Mouse (Mus musculus) small intestine, adult 2 months (tissue): Measurements from ENCODE around the gene Cd9. TPM values are rescaled to one million over a fixed set of nuclear protein-coding genes. Genes with fewer than 3 reads are reported as not detected.

Source experiments
- H3K27ac ChIP-seq: fragments of 200-500 bp; 2 replicates; pipeline ENCODE4 v1.5.1; 2012; ENCODE audit warnings: low read depth, low read length, control low read depth, inconsistent platforms; ENCODE audit not compliant: insufficient read depth
- H3K27me3 ChIP-seq: fragments of 200-500 bp; 2 replicates; pipeline ENCODE4 v1.6.1; 2012; ENCODE audit warnings: mild to moderate bottlenecking, moderate library complexity, low read length, inconsistent platforms; ENCODE audit not compliant: control insufficient read depth, insufficient read depth
- H3K36me3 ChIP-seq: fragments of 200-500 bp; 2 replicates; pipeline ENCODE4 v1.6.1; 2012; ENCODE audit warnings: mild to moderate bottlenecking, low read length, control low read depth, inconsistent platforms; ENCODE audit not compliant: control insufficient read depth, insufficient read depth
- H3K4me1 ChIP-seq: fragments of 200-500 bp; 2 replicates; pipeline ENCODE4 v1.6.1; 2012; ENCODE audit warnings: low read length, inconsistent platforms, mixed read lengths; ENCODE audit not compliant: control insufficient read depth, insufficient read depth, insufficient read length
- H3K4me3 ChIP-seq: fragments of 200-500 bp; 2 replicates; pipeline ENCODE4 v1.5.1; 2012; ENCODE audit warnings: low read depth, mild to moderate bottlenecking, control low read depth, inconsistent platforms, low read length, moderate library complexity
- CTCF ChIP-seq: fragments of 200-500 bp; IDR thresholded peaks from 2 replicates; pipeline ENCODE4 v1.5.1; 2012; ENCODE audit warnings: low read depth, mild to moderate bottlenecking, control low read depth, inconsistent platforms, low read length, moderate library complexity, mixed read lengths; ENCODE audit not compliant: insufficient replicate concordance, insufficient read length; ENCODE audit errors: extremely low read depth
- POLR2A ChIP-seq: fragments of 200-500 bp; IDR thresholded peaks from 2 replicates; pipeline ENCODE4 v1.6.1; 2012; ENCODE audit warnings: low read depth, mild to moderate bottlenecking, control low read depth, inconsistent platforms, low read length, moderate library complexity
- WGBS: fragments of 180-500 bp; shearing (Covaris S2); methylation state at CpG from one replicate; pipeline ENCODE4 v1.1.7; 2018; 5-methylcytosine and 5-hydroxymethylcytosine counted together
- polyA plus RNA-seq: library from polyadenylated mRNA; depleted of rRNA; stranded (reverse); fragments of >200 nt; gene quantifications from 2 replicates; pipeline ENCODE4 v1.2.3, GENCODE M21; 2012

Gene Cd9
- polyA plus RNA-seq, 1 experiment: 46.5 TPM

DNA sequence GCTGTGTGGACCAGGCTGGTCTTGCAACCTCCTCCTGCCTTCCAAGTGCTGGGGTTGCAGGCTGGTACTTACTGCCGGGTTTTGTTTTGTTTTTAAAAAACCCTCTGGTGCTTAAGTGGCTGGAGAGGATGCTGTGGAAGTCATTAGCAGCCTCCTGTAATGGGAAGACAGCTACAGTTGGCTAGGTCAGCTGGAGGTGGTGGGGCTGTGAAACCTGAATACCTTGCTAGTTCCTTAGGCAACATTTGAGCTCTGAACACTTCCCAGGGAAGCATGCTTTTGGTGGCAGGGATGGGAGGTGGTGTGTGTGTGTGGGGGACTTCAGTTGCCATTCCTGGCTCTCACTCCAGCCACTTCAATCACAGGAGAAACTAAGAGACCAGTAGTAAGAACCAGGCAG lies 19.4 kb downstream of the Cd9 start:
- H3K27me3 ChIP-seq: no peaks in the 10 kb centered on the region
- 74% methylated on average over 1 of the region's 1 CpGs for WGBS
- no peak overlapping the region for H3K27ac ChIP-seq
- peaks cover 4% of the 10 kb centered on the region; the same call in 1 of the 2 replicates for H3K36me3 ChIP-seq
- TF ChIP-seq POLR2A: no peak
- TF ChIP-seq CTCF: no peak
- H3K4me1 ChIP-seq: peaks cover 20% of the 10 kb centered on the region; the same call in 1 of the 2 replicates
- H3K4me3 ChIP-seq: no peak overlapping the region

DNA sequence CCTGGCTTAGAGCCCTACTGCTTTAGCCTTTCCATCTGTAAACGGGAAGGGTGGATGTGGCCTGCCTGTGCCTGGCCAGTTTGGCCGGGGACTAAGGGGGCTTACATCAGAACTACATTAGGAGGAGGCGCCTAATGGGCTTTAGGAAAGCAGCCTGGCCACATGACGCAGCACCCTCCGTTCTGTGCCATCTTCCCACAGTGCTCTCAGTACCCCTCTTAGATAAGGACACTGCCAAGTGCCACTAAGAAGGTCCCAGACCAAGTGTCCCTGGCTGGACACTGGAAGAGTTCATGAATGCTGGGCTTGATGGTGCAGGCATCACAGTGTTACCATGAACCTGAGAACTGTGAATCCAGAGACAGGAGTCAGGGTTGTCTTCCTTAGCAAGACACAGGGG lies 20.7 kb downstream of the Cd9 start:
- Histone ChIP-seq H3K36me3 (peaks cover 4% of the 10 kb centered on the region; the same call in 1 of the 2 replicates), H3K27ac (no peak overlapping the region), H3K4me3 (no peak overlapping the region), H3K27me3 (no peaks in the 10 kb centered on the region), H3K4me1 (peaks cover 13% of the 10 kb centered on the region; the same call in 1 of the 2 replicates)
- WGBS: 84% methylated on average over 5 of the region's 5 CpGs
- TF ChIP-seq POLR2A: no peak
- TF ChIP-seq CTCF: no peak

- Histone ChIP-seq H3K36me3 (peaks cover 4% of the 10 kb centered on the region; the same call in 1 of the 2 replicates), H3K27ac (no peak overlapping the region), H3K4me3 (no peak overlapping the region), H3K4me1 (peaks cover 10% of the 10 kb centered on the region; the same call in 1 of the 2 replicates), H3K27me3 (no peaks in the 10 kb centered on the region)
- WGBS: 92% methylated on average over 9 of the region's 9 CpGs
- TF ChIP-seq CTCF: no peak
- TF ChIP-seq POLR2A: no peak
These were observed 21.3 kb downstream of the Cd9 start for GRCm38 (mm10) chr6:125473321-125473721.

- Histone ChIP-seq H3K27ac (no peak overlapping the region), H3K36me3 (peaks cover 4% of the 10 kb centered on the region; the same call in 1 of the 2 replicates), H3K4me3 (no peak overlapping the region), H3K27me3 (no peaks in the 10 kb centered on the region), H3K4me1 (peaks cover 2% of the 10 kb centered on the region)
- no peak for TF ChIP-seq CTCF
- no peak for TF ChIP-seq POLR2A
- 77% methylated on average over 4 of the region's 4 CpGs for WGBS
These were observed 22.7 kb downstream of the Cd9 start for GRCm38 (mm10) chr6:125471921-125472320.

DNA sequence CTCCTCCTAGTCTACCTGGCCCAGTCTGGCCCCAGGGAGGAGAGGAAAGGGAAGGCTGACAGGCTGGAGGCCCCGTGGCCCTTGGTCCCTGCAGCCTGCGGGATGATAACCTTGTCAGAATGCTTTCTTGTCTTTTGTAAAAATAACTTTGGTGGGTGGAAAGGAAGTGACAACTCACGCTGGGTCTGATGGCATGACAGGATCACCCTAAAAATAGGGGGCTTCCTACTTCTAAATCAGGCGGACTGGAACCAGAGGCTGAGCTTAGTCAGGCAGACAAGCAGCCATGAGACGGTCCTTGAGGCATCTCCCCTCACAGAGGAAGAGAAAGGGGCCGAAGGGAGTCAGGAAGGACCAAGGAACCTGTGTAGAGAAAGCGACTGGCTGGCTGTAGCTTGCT lies 23.3 kb downstream of the Cd9 start:
- Histone ChIP-seq H3K36me3 (peaks cover 4% of the 10 kb centered on the region; the same call in 1 of the 2 replicates), H3K4me3 (no peak overlapping the region), H3K27ac (no peak overlapping the region), H3K27me3 (no peaks in the 10 kb centered on the region), H3K4me1 (no peaks in the 10 kb centered on the region; the same call in 1 of the 2 replicates)
- 84% methylated on average over 7 of the region's 7 CpGs for WGBS
- TF ChIP-seq CTCF (no peak), POLR2A (no peak)

GRCm38 (mm10) chr6:125470616-125471015 lies 24.0 kb downstream of the Cd9 start:
- no peak overlapping the region for H3K4me3 ChIP-seq
- no peak for TF ChIP-seq POLR2A
- no peak for TF ChIP-seq CTCF
- peaks cover 4% of the 10 kb centered on the region; the same call in 1 of the 2 replicates for H3K36me3 ChIP-seq
- H3K4me1 ChIP-seq: no peaks in the 10 kb centered on the region; the same call in 1 of the 2 replicates
- H3K27me3 ChIP-seq: no peaks in the 10 kb centered on the region
- WGBS: 90% methylated on average over 5 of the region's 5 CpGs
- no peak overlapping the region for H3K27ac ChIP-seq

- Histone ChIP-seq H3K36me3 (peaks cover 4% of the 10 kb centered on the region; the same call in 1 of the 2 replicates), H3K4me3 (no peak overlapping the region), H3K27ac (no peak overlapping the region), H3K4me1 (no peaks in the 10 kb centered on the region; the same call in 1 of the 2 replicates), H3K27me3 (no peaks in the 10 kb centered on the region)
- no peak for TF ChIP-seq POLR2A
- no peak for TF ChIP-seq CTCF
- WGBS: 82% methylated on average over 4 of the region's 4 CpGs
These were observed 25.4 kb downstream of the Cd9 start for GRCm38 (mm10) chr6:125469222-125469621.
